Mouse (Mus musculus) adrenal gland (tissue): ENCODE measurements around the gene Rab11a.

Source experiments
- intact Hi-C: fragments of 180-260 bp; cut with DNase I; formaldehyde crosslinking; loops from one replicate; pipeline ENCODE4 v1.15.1; 2025
- long read RNA-seq, 2 experiments: library from polyadenylated mRNA; unstranded; transcript quantifications; one replicate each; pipeline ENCODE4 v2.0.0; 2020; ENCODE audit warnings: borderline replicate concordance in 1 of 2; ENCODE audit not compliant: insufficient replicate concordance in 1 of 2

Rab11a gene
- long read RNA-seq, experiment 1, transcript Rab11a-208 (5 exons, 2,336 nt) = major isoform, 121 of 132 reads
- long read RNA-seq, experiment 1, partial matches to known transcripts = 5 of 132 reads
- long read RNA-seq, experiment 1, other reads (novel, unspliced or antisense) = 1 of 132 reads
- long read RNA-seq, experiment 2, transcript Rab11a-208 (5 exons, 2,336 nt) = major isoform, 107 of 117 reads
- long read RNA-seq, experiment 2, partial matches to known transcripts = 0 of 117 reads
- long read RNA-seq, experiment 2, other reads (novel, unspliced or antisense) = 5 of 117 reads

DNA sequence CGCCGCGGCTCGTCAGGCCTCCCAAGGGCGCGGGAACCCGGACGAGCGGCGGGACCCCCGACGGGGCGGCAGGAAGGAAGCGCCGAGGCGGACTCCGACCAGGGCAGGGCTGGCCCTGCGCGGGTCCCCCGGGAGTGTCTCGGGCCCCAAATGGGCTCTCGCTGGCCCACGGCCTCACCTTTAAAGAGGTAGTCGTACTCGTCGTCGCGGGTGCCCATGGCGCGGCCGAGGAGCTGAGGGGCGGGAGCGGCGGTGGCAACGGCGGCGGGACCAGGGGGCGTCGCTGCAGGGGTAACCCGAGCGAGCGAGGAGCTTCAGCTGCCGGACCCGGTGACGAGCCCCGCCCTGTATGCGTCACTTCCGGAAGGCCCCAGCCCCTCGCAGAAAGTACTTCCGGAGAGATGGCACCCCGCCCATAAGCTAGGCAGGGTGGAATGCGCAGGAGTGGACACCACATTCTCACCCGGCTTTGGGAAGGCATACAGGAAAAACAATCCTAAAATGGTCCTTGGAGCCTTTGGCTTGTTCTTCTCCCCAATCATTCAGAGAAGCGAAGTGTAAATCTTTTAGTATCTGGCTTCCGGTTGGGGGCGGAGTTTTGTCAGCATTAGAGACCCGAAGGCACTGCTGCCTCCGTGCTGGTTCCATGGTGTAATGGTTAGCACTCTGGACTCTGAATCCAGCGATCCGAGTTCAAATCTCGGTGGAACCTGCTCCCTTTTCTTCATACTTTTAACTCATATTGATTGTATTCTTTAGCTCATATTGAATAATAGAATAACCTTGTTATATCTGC lies at the start of gene Rab11a:
Rab11a (minus strand) TSS at position 353 of the 796 bp plus-strand sequence.
- intact Hi-C loops = no loop called here

DNA sequence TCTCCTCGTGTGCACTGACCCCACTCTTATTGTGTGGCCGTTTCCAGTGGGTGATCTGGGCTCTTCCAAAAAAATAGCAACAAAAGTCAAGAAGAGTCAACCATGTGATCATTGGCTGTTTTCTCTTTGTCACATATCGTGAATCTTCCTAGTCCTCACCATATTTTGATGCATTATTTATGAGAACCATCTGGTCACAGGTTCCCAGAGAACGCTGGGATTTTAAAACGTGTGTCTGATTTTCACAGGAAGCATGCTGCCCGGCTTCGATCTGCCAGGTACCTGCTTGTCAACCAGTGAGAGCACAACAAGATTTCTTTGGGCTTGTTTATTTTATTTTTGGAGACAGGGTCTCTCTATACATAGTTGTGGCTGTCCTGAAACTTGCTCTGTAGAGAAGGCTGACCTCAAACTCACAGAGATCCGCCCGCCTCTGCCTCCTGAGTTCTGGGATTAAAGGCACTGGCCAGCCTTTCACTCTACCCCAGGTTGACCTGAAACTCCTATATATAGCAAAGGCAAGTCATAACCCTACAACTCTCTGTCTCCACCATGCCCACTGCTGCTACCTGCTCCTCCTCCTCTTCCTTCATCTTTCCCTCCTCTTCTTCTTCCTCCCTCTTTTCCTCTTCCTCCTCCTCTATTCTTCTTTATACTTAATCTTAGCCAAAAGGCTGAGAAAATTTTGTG lies 48.8 kb upstream of the Rab11a start:
- intact Hi-C loops = no loop called here

DNA sequence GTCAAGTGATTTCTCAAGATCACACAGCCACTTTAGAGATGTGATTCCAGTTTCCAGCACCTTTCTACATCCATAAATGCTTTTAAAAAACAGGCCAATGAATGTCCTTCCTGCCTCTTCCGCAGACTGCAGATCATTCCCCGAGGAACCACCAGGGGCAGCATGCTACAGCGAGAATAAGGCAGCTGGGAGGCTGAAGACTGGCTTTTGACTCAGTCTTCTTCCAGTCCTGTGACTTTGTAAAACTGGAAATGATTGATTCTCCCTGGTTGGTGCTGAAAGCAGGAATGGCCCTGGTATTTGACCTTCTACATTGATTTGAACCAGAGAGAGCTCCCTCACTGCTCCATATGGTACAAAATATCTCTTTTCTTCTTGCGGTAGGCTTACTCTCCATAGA lies 47.3 kb upstream of the Rab11a start:
- intact Hi-C loops = no loop called here

DNA sequence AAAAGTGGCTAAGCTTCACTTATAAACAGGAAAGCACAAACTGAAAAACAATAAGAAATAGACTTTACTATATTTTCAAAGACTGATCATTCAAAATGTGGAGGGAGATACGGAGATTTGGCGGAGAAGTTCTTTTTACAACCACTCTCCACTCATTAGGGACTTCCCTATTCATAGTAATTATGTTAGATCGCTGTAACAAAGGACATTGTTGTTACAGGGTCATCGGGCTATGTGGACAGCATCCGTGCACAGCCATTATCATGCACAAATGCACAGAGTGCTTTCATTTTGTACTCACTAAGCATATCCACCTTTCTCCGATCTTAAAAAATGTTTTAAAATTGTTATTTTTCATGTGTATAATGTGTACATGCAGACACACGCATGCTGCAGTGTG lies 46.0 kb upstream of the Rab11a start:
- intact Hi-C loops = no loop called here

DNA sequence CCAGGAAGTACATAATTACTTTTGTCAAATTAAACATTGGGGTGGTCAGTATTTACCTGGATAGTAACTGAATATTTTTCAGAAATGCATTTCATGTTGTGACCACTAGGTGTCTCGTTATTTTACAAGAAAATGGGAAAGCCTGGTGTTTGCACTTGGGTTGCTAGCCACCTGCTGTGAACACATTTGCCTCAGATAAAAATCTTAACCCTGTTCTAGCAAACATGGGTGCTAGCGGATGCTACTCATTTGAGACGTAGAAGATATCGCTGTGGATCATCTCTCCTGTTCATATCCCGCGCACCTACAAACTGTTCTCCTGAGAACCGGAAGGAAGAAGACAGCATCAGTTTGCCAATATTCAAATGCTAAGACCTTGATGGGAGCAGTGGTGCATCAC lies 42.1 kb upstream of the Rab11a start:
- intact Hi-C loops = loop anchor here (2.0 to 10.0 kb wide), 3 partner anchors 83 to 155 kb away; no protein-coding TSS in a partner anchor

DNA sequence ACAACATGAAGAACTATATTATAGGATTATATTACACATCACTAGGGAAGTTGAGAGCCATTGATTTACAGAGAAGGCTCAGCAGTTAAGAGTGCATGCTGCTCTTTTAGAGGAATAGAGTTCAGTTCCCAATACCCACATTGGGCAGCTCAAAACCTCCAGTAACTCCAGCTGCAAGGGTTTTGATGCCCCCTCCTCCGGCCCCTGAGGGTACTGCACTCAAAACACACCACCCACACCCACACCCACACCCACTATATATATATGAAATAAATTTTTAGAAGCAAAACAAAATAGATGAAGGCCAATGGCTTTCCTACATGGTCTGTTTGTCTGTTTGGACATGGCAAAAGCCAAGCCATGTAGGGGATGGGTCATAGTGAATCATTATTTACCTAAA lies 40.6 kb upstream of the Rab11a start:
- intact Hi-C loops = loop anchor here (2.0 to 10.0 kb wide), 3 partner anchors 85 to 157 kb away; no protein-coding TSS in a partner anchor

DNA sequence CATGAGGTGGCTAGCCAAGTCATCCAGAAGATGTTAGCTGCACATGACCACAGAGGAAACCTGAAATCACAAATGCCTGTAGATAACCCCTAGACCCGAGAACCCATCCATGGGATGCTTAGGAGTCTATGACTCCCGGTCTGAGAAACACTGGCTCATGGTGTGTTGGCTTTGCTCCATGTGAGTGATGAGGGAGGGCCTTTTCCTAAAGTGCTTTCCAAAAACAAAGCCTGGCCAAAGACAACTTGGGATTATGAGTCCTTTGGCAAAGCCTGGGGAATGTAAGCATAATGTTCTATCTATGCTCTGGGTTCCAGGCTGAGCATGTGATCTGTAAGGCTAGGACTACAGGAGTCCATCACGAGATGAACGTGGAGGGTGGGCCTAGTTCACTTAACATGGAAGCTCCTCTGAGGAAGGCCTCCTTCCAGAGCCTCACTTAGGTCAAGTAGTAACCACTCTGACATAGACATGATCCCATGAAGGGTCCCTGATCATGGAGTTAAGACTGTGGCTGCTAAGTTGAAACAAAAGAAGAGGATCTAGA lies 40.0 kb upstream of the Rab11a start:
- intact Hi-C loops = loop anchor here (5.0 to 10.0 kb wide), 2 partner anchors 125 to 157 kb away; no protein-coding TSS in a partner anchor

DNA sequence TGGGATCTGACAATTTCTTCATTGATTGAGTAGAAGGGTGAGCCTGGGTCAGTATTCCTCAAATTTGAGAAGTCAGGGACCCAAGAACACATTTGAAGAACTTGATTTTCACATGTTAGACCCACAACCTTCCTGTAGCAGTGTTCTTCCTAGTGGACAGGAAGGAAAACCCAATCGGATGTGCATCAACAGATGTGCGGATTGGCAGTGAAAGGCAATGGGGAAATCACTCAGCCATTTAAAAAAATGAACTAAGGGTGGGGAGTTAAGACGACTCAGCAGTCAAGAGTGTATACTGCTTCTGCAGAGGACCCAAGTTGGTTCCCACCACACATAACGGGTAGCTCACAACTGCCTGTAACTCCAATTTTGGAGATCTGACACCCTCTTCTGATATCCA lies 37.9 kb upstream of the Rab11a start:
- intact Hi-C loops = loop anchor here (5.0 to 10.0 kb wide), 2 partner anchors 127 to 159 kb away; no protein-coding TSS in a partner anchor

DNA sequence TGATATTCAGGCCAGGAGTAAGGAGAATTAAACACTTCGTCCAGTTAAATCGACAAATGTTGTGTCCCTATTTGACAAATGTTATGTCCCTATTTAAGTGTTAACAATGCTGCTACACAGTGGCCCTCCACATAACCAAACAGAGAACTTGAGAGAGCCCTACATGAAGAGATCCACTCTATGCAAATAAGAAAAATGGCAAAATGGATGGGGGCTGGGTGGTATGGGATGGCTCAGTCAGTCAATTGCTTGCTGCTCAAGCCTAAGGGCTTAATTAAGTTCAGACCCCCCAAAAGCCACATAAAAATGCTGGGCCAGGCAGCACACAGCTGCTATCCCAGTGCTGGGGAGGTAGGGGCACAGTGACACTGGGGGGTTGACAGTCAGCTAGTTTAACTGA lies 37.3 kb upstream of the Rab11a start:
- intact Hi-C loops = loop anchor here (5.0 to 10.0 kb wide), 2 partner anchors 127 to 160 kb away; no protein-coding TSS in a partner anchor

DNA sequence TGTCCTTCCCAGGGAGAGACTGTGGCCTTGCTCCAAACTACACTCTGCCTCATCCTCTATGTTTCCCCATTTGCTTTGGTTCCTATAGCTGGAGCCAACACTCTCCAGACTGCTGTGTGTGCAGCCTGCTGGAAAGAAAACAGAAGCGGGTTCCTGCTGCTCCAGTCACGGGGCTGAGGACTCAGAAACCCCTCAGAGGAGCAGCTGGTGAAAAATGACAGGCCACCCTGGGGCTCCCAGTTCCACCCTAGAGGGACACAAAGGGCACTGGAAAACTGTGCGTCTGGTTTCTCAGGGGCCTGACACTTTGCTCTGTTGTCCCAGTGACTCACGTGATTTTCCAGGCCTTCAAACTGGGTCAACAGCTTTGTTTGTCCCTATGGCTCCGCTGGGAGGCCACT lies 36.9 kb upstream of the Rab11a start:
- intact Hi-C loops = loop anchor here (10.0 kb wide), 1 partner anchor 160 kb away; no protein-coding TSS in a partner anchor

DNA sequence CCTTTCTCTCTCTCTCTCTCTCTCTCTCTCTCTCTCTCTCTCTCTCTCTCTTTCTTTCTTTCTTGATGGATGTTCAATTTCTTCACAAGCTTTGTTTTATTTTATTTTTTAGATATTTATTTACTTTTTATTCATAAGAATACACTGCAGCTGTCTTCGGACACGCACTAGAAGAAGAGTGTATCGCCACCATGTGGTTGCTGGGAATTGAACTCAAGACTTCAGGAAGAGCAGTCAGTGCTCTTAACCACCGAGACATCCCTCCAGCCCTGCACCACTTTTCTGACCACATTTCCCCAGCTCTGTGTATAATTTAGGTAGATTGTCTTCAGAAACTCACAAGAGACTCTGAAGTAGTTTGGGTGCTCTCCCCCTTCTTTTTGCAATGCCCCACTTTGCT lies 36.4 kb upstream of the Rab11a start:
- intact Hi-C loops = loop anchor here (10.0 kb wide), 1 partner anchor 161 kb away; no protein-coding TSS in a partner anchor

DNA sequence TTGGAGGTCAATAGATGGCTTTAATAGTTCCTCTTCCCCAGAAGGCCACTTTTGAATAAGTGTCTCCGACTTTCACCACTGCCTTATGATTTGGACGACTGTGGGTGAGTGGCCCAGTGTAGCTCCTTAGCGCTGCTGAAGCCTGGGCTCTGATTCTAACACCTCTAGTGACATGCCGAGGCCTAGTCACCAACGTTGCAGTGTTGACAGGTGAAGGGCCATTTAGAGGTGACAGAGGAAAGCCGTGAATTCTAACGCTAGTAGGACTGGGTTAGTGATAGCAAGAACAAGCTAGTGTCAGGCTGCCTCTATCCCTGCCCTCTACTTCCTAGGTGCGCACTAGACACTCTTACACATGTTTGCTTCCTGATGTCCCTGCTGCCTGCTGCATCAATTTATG lies 35.7 kb upstream of the Rab11a start:
- intact Hi-C loops = loop anchor here (10.0 kb wide), 1 partner anchor 162 kb away; no protein-coding TSS in a partner anchor

DNA sequence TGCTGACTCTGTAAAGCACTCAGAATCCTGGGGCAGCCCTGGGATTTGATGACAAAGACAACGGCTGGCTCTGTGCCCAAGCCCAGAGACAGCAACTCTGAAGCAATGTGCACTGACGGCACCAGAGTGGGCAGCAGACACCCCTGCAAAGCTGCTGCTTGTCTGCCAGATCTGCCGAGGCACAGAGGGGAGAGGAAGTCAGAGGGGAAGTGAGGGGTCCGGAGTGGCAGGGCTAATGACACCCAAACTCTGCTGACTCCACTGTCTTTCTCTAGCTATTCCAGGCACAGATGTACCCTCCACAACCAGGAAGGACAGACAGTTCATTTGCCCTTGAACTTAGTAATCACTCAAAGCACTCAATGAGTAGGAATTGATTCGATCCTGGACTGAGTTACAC lies 33.7 kb upstream of the Rab11a start:
- intact Hi-C loops = loop anchor here (10.0 kb wide), 1 partner anchor 164 kb away; no protein-coding TSS in a partner anchor

DNA sequence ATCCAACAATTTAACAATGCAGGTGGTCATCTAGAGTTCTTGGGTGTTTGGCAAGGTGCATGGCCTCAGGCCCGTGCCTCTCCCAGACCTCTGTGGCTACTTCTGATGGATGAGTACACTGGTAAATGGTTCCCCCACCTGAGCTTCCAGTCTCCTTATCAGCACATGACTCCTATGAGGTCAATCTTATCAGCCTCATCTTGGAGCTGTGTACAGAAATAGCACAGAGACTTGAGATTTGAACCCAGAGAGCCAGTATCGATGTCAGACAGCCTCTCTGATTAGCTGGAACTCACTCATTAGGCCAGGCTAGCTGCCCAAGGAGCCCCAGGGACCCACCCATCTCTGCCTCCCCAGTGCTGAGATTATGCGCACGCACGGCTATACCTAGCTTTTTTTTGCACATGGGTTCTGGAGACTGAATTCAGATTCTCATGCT lies 32.9 kb upstream of the Rab11a start:
- intact Hi-C loops = loop anchor here (10.0 kb wide), 1 partner anchor 164 kb away; no protein-coding TSS in a partner anchor

DNA sequence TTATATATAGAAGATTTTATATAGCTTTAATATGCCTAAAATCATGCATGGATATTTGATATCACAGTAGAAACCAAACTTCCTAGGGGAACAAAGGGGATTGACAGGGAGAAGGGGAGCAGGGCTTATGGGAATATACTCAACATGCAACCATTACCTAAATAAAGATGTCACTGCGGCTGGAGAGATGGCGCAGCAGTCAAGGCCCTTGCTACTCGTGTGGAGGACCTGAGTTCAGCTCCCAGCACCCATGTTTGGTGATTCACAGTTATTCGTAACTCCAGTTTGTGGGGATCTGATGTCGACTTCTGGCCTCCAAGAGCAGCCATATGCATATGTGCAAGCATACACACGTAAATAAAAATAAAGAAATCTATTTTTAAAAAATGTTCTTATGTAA lies 32.4 kb upstream of the Rab11a start:
- intact Hi-C loops = loop anchor here (10.0 kb wide), 1 partner anchor 165 kb away; no protein-coding TSS in a partner anchor

DNA sequence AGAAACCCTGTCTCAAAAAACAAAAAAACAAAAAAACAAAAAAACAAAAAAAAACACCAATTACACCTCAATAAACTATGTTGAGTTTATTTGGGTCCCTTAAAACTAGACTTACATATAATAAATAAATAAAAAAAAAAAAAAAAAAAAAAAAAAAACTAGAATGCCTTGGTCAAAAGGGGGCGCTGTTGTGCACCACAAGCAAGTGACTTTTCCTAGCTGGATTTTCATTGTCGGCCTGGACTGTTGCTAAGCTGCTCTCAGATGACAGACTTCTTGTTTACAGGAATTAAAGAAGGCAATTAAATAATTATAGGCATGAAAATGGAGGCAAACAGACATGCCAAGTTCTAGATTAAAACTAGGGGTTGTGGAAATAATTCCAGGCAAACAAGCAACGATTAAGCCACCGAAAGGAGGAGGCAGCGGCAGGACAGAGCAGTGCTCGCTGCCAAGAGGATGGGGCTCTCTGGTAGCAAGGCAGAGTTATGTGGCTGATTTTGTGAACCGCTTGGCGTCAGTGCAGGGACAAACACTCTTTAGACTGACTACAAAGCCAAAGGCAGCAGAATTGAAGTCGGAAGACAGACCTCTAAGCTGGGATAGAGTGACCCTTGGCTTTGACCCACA lies 31.6 kb upstream of the Rab11a start:
- intact Hi-C loops = no loop called here

DNA sequence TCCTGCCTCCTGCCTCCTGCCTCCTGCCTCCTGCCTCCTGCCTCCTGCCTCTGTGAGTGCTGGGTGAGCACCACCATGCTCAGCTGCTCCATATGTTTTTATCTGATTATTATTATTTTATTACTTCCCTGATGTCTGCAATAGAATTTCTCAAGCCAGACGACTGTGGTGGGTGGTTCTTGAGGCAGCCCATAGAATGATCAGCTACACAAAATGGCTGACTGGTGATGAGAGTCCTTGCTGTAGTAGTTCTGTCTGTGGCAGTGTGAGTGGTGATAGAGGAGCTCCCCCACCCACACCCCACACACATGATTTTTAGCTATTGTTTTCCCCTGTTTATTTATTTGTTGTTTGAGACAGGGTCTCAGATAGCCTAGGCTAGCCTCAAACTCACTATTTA lies 30.2 kb upstream of the Rab11a start:
- intact Hi-C loops = no loop called here

DNA sequence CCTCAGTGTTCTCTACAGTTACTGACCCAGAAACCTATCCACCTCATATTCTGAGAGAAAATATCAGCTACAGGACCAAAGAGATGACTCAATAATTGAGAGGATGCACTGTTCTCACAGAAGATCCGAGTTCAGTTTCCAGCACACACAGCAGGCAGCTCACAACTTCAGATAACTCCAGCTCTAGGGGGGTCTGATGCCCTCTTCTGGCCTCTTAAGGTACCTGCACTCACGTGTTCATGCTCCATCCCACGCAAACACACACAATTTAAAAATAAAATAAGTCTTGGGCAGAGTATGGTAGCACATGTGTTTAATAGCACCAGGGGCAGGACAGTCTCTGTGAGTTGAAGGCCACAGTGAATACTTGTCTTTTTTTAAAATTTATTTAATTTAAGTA lies 28.6 kb upstream of the Rab11a start:
- intact Hi-C loops = no loop called here

DNA sequence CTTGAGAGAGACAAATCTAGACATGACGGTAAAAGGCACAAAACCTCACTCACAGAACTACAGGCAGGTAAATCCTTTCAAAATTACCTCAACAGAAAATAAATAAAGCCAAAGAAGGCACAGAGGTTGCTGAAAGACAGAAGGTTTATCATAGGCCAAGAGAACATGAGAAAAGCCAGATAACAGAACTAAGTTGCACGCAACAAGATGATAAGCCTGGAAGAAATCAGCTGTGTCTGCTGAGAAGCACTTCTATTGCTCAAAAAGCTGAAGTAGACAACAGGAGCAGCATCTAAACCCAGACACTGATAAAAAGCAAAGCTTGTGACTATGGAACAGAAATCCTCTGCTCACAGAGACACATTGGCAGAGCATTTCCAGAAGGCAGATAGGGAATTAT lies 27.3 kb upstream of the Rab11a start:
- intact Hi-C loops = no loop called here

DNA sequence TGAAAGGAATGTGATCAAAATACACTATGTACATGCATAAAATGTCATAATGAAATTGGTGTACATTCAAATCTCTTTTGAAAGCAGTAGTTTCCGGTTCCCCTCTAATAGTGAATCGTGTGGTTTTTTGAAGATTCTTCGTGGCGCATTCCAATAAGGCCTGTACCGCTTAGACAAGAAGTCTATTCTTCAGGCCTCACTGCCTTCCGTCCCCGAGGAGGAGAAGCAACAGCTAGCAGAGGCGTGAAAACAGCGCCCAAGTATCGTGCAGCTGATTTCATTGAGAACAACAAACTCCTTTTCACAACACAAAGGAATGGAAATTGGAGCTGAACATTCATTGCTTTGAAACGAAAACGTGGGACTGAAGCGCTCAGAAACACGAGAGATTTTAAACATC lies 20.5 kb upstream of the Rab11a start:
- intact Hi-C loops = no loop called here

DNA sequence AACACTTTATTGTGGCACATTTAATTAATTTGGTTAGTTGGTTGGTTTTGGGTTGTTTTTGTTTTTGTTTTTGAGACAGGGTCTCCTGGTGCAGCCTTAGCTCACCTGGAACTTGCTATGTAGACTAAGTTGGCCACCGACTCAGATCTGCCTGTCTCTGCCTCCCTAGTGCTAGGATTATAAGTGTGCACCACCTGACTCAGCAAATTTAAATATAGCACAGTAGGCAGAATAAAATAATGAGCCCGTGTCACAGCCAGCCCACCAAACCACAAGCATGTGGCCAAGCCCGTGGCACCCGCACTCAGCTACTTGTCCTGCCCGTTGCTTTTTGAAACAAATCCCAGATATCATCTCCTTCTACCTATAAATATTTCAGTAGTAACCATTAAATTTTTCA lies 15.0 kb upstream of the Rab11a start:
- intact Hi-C loops = no loop called here
